Mouse (Mus musculus) megakaryocyte, embryonic 14.5 days (primary cell): ENCODE results near the gene Epb41l2.

Experiments
- FLI1 ChIP-seq: IDR thresholded peaks from 2 replicates; pipeline ENCODE4 v1.6.1; 2012; ENCODE audit warnings: low read length, inconsistent platforms, mixed read lengths
- GATA1 ChIP-seq: IDR thresholded peaks from 3 replicates; pipeline ENCODE4 v1.6.1; 2012; ENCODE audit warnings: mixed read lengths, low read length, inconsistent platforms, borderline replicate concordance

DNA sequence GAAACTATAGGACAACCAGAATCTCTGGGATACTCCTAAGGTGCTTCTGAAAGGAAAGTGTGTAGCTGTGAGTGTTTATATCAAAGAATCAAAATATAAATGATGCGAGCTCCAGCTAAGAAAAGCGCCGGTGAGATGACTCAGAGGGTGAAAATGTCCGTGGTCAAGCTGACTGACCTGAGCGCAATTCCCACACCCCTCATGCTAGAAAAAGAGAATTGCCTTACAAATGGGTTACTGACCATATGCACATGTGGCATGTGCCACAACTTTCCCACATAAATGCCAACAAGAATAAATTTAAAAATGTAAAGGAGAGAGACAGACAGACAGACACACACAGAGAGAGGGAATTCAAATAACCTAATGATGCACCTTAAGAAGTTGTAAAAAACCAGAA is 18.9 kb upstream of the Epb41l2 start:
- no peak for TF ChIP-seq GATA1
- no peak for TF ChIP-seq FLI1
